Mouse (Mus musculus) Patski (cell line): ENCODE measurements around the gene Coro2a. TPM values are rescaled to one million over a fixed set of nuclear protein-coding genes. Genes with fewer than 3 reads are reported as not detected.
A peak's percentile ranks its signal among the peaks of the same experiment; 100 is the strongest.

Source experiments
- ATAC-seq: fragments of 100-300 bp; one replicate; pipeline ENCODE4 v1.8.0; 2021
- CTCF ChIA-PET: fragments of 350-600 bp; sonication (Branson Sonifier 250); formaldehyde crosslinking; loops from one replicate; lab custom pipeline; 2022; ENCODE audit warnings: inconsistent platforms; lab: Charles Lee
- POLR2A ChIA-PET: fragments of 350-600 bp; sonication (Branson Sonifier 250); formaldehyde crosslinking; loops from one replicate; lab custom pipeline; 2022; ENCODE audit warnings: antibody characterized with exemption, inconsistent platforms; lab: Charles Lee
- DNase-seq: peaks from one replicate; pipeline ENCODE4 v3.0.0-alpha.2; 2011; ENCODE audit warnings: low read depth, low spot score
- H3K27me3 ChIP-seq: fragments of 371-371 bp; one replicate; pipeline ENCODE4 v1.5.1; 2021
- CTCF ChIP-seq: fragments of 100-300 bp; IDR thresholded peaks from one replicate; pipeline ENCODE4 v1.5.1; 2021
- in situ Hi-C: fragments of 300-500 bp; cut with MboI; formaldehyde crosslinking; loops from 3 replicates; pipeline ENCODE4 v1.11.1; 2018; ENCODE audit warnings: low pct_unique_long_range_greater_than_20kb, mixed read lengths
- polyA plus RNA-seq: library from polyadenylated mRNA; unstranded; gene quantifications from one replicate; pipeline ENCODE4 v1.2.3, GENCODE M21; 2021

Coro2a gene
- polyA plus RNA-seq, 1 experiment from 2014 or later, result 0.12 TPM

DNA sequence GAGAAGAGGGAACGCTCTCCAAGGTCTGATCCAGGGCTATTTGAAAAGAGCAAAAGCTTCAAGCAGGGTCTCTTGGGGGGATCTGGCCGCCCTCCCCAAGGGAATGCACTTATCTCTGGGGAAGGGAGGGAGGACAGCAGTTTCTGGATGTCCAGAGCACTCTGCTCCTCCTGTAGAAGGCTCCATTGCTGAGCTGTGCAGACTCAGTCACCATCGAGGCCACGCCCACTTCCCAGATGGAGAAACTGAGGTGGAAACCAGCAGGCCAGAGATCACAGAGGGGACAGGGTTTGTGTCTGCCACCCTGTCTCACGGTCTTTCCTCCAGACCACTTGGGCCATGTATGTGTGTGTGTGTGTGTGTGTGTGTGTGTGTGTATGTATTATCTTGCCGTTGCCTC, 3.0 kb downstream of the Coro2a start:
- DNase-seq, result no peak
- ChIA-PET CTCF (no interaction called here), POLR2A (no interaction called here)
- in situ Hi-C loops, result loop anchor here (5.0 kb wide), 1 partner anchor 42 kb away; no protein-coding TSS in a partner anchor
- H3K27me3 ChIP-seq, result peaks cover 10% of the 10 kb centered on the region
- ATAC-seq, result no peak
- TF ChIP-seq CTCF, result no peak

GRCm38 (mm10) chr4:46598111-46598510, 3.9 kb downstream of the Coro2a start:
- H3K27me3 ChIP-seq, result peaks cover 10% of the 10 kb centered on the region
- no peak for TF ChIP-seq CTCF
- ATAC-seq (no peak), DNase-seq (no peak)
- POLR2A ChIA-PET, result no interaction called here
- in situ Hi-C loops, result loop anchor here (5.0 kb wide), 1 partner anchor 41 kb away; no protein-coding TSS in a partner anchor
- CTCF ChIA-PET, result no interaction called here

- DNase-seq (no peak), ATAC-seq (no peak)
- peaks cover 10% of the 10 kb centered on the region for H3K27me3 ChIP-seq
- POLR2A ChIA-PET, result no interaction called here
- in situ Hi-C loops, result loop anchor here (5.0 kb wide), 1 partner anchor 40 kb away; no protein-coding TSS in a partner anchor
- CTCF ChIA-PET, result interaction anchor here (1.5 kb wide), 1 partner anchor 12 kb away, joined by 6 read pairs; no protein-coding TSS in a partner anchor
- no peak for TF ChIP-seq CTCF
These were observed 4.6 kb downstream of the Coro2a start for GRCm38 (mm10) chr4:46597286-46597961.

DNA sequence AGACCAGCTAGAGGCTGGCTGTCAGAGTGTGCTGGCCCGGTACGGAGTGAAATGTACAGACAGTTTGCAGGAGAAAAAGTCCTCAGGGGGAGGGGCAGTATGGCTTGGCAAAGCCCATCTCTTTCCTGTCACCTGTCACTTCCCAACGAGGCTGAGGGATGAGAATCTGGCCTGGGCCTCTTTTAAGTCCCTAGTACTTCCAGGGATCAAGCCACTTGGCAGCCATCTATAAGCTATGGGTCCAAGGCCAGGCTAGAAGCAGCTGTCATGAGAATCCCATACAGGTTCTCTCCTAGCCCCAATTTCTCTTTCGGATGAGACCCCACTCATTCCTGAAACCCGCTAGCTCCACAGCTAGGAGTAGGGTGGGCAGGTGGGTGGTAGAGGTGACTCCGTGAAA, 5.6 kb downstream of the Coro2a start:
- peaks cover 9% of the 10 kb centered on the region for H3K27me3 ChIP-seq
- TF ChIP-seq CTCF, result no peak
- in situ Hi-C loops, result loop anchor here (5.0 kb wide), 1 partner anchor 39 kb away; no protein-coding TSS in a partner anchor
- DNase-seq, result no peak
- ChIA-PET POLR2A (no interaction called here), CTCF (interaction anchor here (1.5 kb wide), 1 partner anchor 11 kb away, joined by 6 read pairs; no protein-coding TSS in a partner anchor)
- ATAC-seq, result no peak

DNA sequence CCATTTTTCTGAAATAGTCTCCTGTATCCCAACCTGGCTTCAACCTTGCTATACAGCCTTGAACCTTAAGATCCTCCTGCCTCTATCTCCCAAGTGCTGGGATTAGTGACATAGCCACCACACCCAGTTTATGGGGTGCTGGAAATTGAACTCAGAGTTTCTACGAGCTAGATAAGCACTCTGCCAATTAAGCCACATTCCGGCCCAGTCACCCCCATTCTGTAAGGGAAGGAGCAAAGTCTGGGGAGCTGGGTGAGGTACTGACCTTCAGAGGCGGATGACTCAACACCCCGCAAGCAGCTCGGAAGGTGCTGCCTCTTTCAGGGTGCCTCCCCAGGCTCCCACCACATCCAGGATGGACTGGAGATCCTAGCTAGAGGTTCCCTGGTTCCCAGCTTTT, 7.9 kb downstream of the Coro2a start:
- TF ChIP-seq CTCF, result no peak
- CTCF ChIA-PET, result interaction anchor here (1.0 kb wide), 1 partner anchor 36 kb away, joined by 3 read pairs; no protein-coding TSS in a partner anchor
- in situ Hi-C loops, result no loop called here
- H3K27me3 ChIP-seq, result no peaks in the 10 kb centered on the region
- DNase-seq, result no peak
- POLR2A ChIA-PET, result no interaction called here
- no peak for ATAC-seq

- ChIA-PET CTCF (interaction anchor here (1.0 kb wide), 1 partner anchor 35 kb away, joined by 3 read pairs; no protein-coding TSS in a partner anchor), POLR2A (no interaction called here)
- in situ Hi-C loops, result no loop called here
- no peak for DNase-seq
- H3K27me3 ChIP-seq, result no peaks in the 10 kb centered on the region
- no peak for ATAC-seq
- no peak for TF ChIP-seq CTCF
These were observed 8.5 kb downstream of the Coro2a start for GRCm38 (mm10) chr4:46593472-46593871.

DNA sequence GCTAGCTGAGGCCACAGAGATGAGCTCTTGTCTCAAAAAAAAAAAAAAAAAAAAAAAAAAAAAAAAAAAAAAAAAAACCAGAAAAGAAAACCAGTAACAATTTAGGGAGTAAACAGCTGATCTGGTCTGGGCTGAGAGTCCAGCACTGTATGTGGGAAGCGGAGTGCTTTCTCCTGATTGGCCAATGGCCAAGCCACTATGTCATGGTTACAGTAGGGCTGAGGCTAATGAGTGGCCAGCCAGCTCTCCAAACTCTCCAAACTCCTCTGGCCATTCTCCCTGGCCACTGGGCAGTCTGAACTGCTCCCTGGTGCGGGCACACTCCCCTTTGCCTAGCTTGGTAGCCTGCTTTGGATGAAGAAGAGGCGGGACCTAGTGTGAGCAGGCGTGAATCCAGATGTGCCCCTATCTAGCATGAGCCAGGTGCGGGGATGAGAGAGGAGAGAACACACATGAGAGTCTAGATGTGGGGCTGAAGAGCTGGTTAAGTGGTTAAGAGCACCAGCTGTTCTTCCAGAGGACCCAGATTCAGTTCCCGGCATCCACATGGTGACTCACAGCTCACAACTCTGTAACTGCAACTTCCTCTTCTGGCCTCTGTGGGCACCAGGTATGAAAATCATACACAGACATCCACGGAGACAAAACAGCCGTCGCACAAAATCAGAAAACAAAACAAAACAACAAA, 10.0 kb downstream of the Coro2a start:
- in situ Hi-C loops, result no loop called here
- H3K27me3 ChIP-seq, result no peaks in the 10 kb centered on the region
- POLR2A ChIA-PET, result interaction anchor here (1.1 kb wide), 1 partner anchor 15 kb away, joined by 4 read pairs; no protein-coding TSS in a partner anchor
- CTCF ChIA-PET, result interaction anchor here (1.2 to 1.5 kb wide), 2 partner anchors 10 to 14 kb away, joined by 3 read pairs; partner anchors contain the start of gene Coro2a
- ATAC-seq (peak; percentile 62), DNase-seq (no peak)
- no peak for TF ChIP-seq CTCF

DNA sequence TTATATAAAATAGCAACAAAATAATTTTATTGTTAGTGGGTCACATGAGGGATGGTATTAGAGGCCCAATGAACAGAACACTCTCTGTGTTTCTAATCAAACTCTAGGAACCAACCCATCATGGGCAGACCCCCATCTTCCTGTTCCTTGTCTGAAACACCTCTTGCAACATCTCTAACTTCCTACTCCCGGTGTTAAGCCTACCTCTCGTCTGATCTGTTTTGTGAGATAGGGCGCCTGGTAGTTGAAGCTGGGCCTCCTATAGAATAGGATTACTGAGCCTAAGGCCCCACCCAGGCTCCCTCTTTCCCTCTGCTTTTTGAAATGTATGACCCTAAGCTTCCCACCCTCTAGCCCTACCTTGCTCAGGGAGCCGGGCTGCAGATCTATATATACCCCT, 11.2 kb downstream of the Coro2a start:
- TF ChIP-seq CTCF, result no peak
- in situ Hi-C loops, result no loop called here
- ChIA-PET CTCF (interaction anchor here (1.5 kb wide), 1 partner anchor 11 kb away, joined by 3 read pairs; the partner anchor contains the start of gene Coro2a), POLR2A (no interaction called here)
- DNase-seq (no peak), ATAC-seq (no peak)
- no peaks in the 10 kb centered on the region for H3K27me3 ChIP-seq

- ATAC-seq, result no peak
- POLR2A ChIA-PET, result no interaction called here
- CTCF ChIA-PET, result interaction anchor here (1.5 kb wide), 1 partner anchor 12 kb away, joined by 3 read pairs; the partner anchor contains the start of gene Coro2a
- in situ Hi-C loops, result no loop called here
- no peaks in the 10 kb centered on the region for H3K27me3 ChIP-seq
- DNase-seq, result no peak
- no peak for TF ChIP-seq CTCF
These were observed 11.9 kb downstream of the Coro2a start for GRCm38 (mm10) chr4:46589946-46590684.

DNA sequence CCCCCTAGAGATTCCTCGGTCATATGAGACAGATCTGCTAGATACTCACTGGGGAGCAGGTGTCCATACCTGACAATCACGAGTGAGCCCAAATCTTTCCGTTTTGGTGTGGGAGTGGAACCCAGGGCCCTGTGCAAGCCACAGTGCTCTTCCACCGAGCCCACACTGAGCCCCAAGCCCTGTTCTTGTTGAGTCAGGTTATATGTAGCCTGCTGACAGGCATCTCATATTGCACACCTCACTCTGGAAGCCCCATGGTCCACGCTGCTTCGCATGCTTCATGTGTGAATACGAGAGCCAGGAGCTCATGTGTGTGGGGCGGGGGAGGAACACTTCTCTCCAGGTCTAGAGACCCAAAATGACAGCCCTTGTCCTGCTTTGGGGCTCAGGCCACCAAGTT, 12.9 kb downstream of the Coro2a start:
- CTCF ChIA-PET, result no interaction called here
- no peaks in the 10 kb centered on the region for H3K27me3 ChIP-seq
- no peak for DNase-seq
- POLR2A ChIA-PET, result no interaction called here
- in situ Hi-C loops, result no loop called here
- no peak for ATAC-seq
- TF ChIP-seq CTCF, result no peak
